Mouse (Mus musculus) liver, postnatal 0 days (tissue): ENCODE measurements around the gene Dcaf10. TPM values are rescaled to one million over a fixed set of nuclear protein-coding genes. Genes with fewer than 3 reads are reported as not detected.
A peak's percentile ranks its signal among the peaks of the same experiment; 100 is the strongest.

Source experiments
- ATAC-seq: fragments of 200-750 bp; cut with Nextera tagmentation; 2 replicates; pipeline ENCODE4 v1.8.0; 2017; ENCODE audit warnings: mild to moderate bottlenecking, moderate library complexity
- DNase-seq: peaks from one replicate; pipeline ENCODE4 v3.0.0-alpha.2; 2016
- H3K27ac ChIP-seq: fragments of 300-500 bp; sonication (generic); 2 replicates; pipeline ENCODE4 v1.5.1; 2014; ENCODE audit warnings: antibody characterized with exemption, moderate library complexity, mild to moderate bottlenecking, low read depth
- H3K27me3 ChIP-seq: fragments of 300-500 bp; sonication (generic); 2 replicates; pipeline ENCODE4 v1.6.1; 2014; ENCODE audit warnings: low read length, control low read depth, mixed read lengths; ENCODE audit not compliant: insufficient read depth
- H3K36me3 ChIP-seq: fragments of 300-500 bp; sonication (generic); replicated peaks from 2 replicates; pipeline ENCODE4 v1.6.1; 2014; ENCODE audit warnings: mild to moderate bottlenecking, control low read depth, low read length, moderate library complexity, mixed read lengths; ENCODE audit not compliant: insufficient read depth
- H3K4me1 ChIP-seq: fragments of 300-500 bp; sonication (generic); 2 replicates; pipeline ENCODE4 v1.6.1; 2014; ENCODE audit warnings: antibody characterized with exemption, mild to moderate bottlenecking, control low read depth; ENCODE audit not compliant: insufficient read depth
- H3K4me2 ChIP-seq: fragments of 300-500 bp; sonication (generic); 2 replicates; pipeline ENCODE4 v1.6.1; 2014; ENCODE audit warnings: low read depth, mild to moderate bottlenecking, low read length, moderate library complexity, mixed read lengths
- H3K4me3 ChIP-seq: fragments of 300-500 bp; sonication (generic); 2 replicates; pipeline ENCODE4 v1.5.1; 2014; ENCODE audit warnings: low read depth, low read length
- H3K9ac ChIP-seq: fragments of 300-500 bp; sonication (generic); replicated peaks from 2 replicates; pipeline ENCODE4 v1.6.1; 2014; ENCODE audit warnings: mild to moderate bottlenecking, moderate library complexity
- H3K9me3 ChIP-seq: fragments of 300-500 bp; sonication (generic); 2 replicates; pipeline ENCODE4 v1.6.1; 2016; ENCODE audit warnings: mild to moderate bottlenecking, control low read depth, low read length, mixed read lengths
- CTCF ChIP-seq: sonication (generic); IDR thresholded peaks from 2 replicates; pipeline ENCODE4 v1.5.1; 2016; ENCODE audit warnings: antibody characterized with exemption, low read depth
- EP300 ChIP-seq: IDR thresholded peaks from 2 replicates; pipeline ENCODE4 v1.6.1; 2016; ENCODE audit warnings: antibody characterized with exemption, low read depth, mild to moderate bottlenecking
- WGBS: fragments of 180-500 bp; shearing (Covaris S2); extraction: QIAGEN DNeasy Blood & Tissue Kit; methylation state at CpG from one replicate; pipeline ENCODE4 v1.1.7; 2014; ENCODE audit not compliant: insufficient replicate concordance; 5-methylcytosine and 5-hydroxymethylcytosine counted together
- polyA plus RNA-seq: library from polyadenylated mRNA; unstranded; fragments of >200 nt; fragmentation: Nextera tagmentation; extraction: Ambion mirVana; gene quantifications from 2 replicates; pipeline ENCODE4 v1.2.1, GENCODE M21; 2015

The Dcaf10 gene
- 4.9 and 5.4 TPM in 2 replicates for polyA plus RNA-seq

GRCm38 (mm10) chr4:45341669-45342249 lies at the start of gene Dcaf10:
TSS of gene Dcaf10 (plus strand) at chr4:45342101.
- ATAC-seq: peak; percentile 90
- peak within 1 kb of the TSS; percentile 99 for H3K27ac ChIP-seq
- WGBS: 1% methylated on average over 30 of the region's 42 CpGs

GRCm38 (mm10) chr4:45296662-45297564 lies 45.0 kb upstream of the Dcaf10 start, which contains the start of gene Trmt10b:
TSS of gene Trmt10b (plus strand) at chr4:45297127.
- no peak within 1 kb of the TSS for H3K27ac ChIP-seq
- H3K9ac ChIP-seq: peak within 1 kb of the TSS; percentile 69
- peaks cover 9% of the 10 kb centered on the region for H3K4me1 ChIP-seq
- peak within 1 kb of the TSS; percentile 69 for H3K4me3 ChIP-seq
- peaks cover 7% of the 10 kb centered on the region for H3K36me3 ChIP-seq
- H3K27me3 ChIP-seq: no peaks in the 10 kb centered on the region
- peak; percentile 84 for DNase-seq
- H3K9me3 ChIP-seq: no peaks in the 10 kb centered on the region
- H3K4me2 ChIP-seq: peak within 1 kb of the TSS; percentile 84
- no peak for TF ChIP-seq EP300
- TF ChIP-seq CTCF: no peak
- peak; percentile 87 for ATAC-seq
- 15% methylated on average over 27 of the region's 27 CpGs for WGBS

More at GRCm38 (mm10) chr4:45341669-45342249, at the start of gene Dcaf10:
- Histone ChIP-seq H3K4me2 (peak within 1 kb of the TSS; percentile 90), H3K27me3 (no peaks in the 10 kb centered on the region), H3K4me1 (peaks cover 15% of the 10 kb centered on the region), H3K9me3 (no peaks in the 10 kb centered on the region), H3K4me3 (peak within 1 kb of the TSS; percentile 98), H3K9ac (peak within 1 kb of the TSS; percentile 98), H3K36me3 (0 out of 2 replicates have a peak, but pooled peaks cover 3% of the 10 kb centered on the region)
- TF ChIP-seq CTCF (peak; percentile 82), EP300 (no peak)
- DNase-seq: peak; percentile 96

GRCm38 (mm10) chr4:45305536-45305935 lies 36.4 kb upstream of the Dcaf10 start:
- TF ChIP-seq CTCF: no peak
- TF ChIP-seq EP300: no peak
- 0 out of 2 replicates have a peak, but pooled peaks cover 2% of the 10 kb centered on the region for H3K9me3 ChIP-seq
- H3K27me3 ChIP-seq: no peaks in the 10 kb centered on the region
- H3K27ac ChIP-seq: no peak overlapping the region
- no peak for ATAC-seq
- 90% methylated on average over 14 of the region's 14 CpGs for WGBS
- peaks cover 24% of the 10 kb centered on the region for H3K36me3 ChIP-seq
- H3K4me2 ChIP-seq: no peak overlapping the region
- H3K4me1 ChIP-seq: no peaks in the 10 kb centered on the region
- H3K4me3 ChIP-seq: no peak overlapping the region
- H3K9ac ChIP-seq: no peak overlapping the region
- DNase-seq: no peak

GRCm38 (mm10) chr4:45308046-45308445 lies 33.9 kb upstream of the Dcaf10 start:
- Histone ChIP-seq H3K9ac (no peak overlapping the region), H3K27me3 (no peaks in the 10 kb centered on the region), H3K4me2 (no peak overlapping the region), H3K27ac (no peak overlapping the region), H3K36me3 (peaks cover 19% of the 10 kb centered on the region), H3K9me3 (0 out of 2 replicates have a peak, but pooled peaks cover 2% of the 10 kb centered on the region), H3K4me3 (no peak overlapping the region), H3K4me1 (no peaks in the 10 kb centered on the region)
- 44% methylated on average over 11 of the region's 11 CpGs for WGBS
- TF ChIP-seq CTCF: peak; percentile 69
- no peak for TF ChIP-seq EP300
- ATAC-seq: no peak
- peak; percentile 39 for DNase-seq

GRCm38 (mm10) chr4:45308606-45309005 lies 33.3 kb upstream of the Dcaf10 start:
- no peak overlapping the region for H3K27ac ChIP-seq
- H3K36me3 ChIP-seq: peaks cover 18% of the 10 kb centered on the region
- ATAC-seq (no peak), DNase-seq (no peak)
- no peak for TF ChIP-seq EP300
- no peak for TF ChIP-seq CTCF
- H3K4me1 ChIP-seq: no peaks in the 10 kb centered on the region
- H3K9me3 ChIP-seq: 0 out of 2 replicates have a peak, but pooled peaks cover 2% of the 10 kb centered on the region
- no peak overlapping the region for H3K4me2 ChIP-seq
- no peak overlapping the region for H3K9ac ChIP-seq
- H3K4me3 ChIP-seq: no peak overlapping the region
- H3K27me3 ChIP-seq: no peaks in the 10 kb centered on the region
- WGBS: 76% methylated on average over 6 of the region's 6 CpGs

GRCm38 (mm10) chr4:45311056-45311455 lies 30.8 kb upstream of the Dcaf10 start:
- no peaks in the 10 kb centered on the region for H3K9me3 ChIP-seq
- ATAC-seq: no peak
- no peak overlapping the region for H3K27ac ChIP-seq
- no peak overlapping the region for H3K9ac ChIP-seq
- DNase-seq: no peak
- no peaks in the 10 kb centered on the region for H3K4me1 ChIP-seq
- no peak for TF ChIP-seq EP300
- TF ChIP-seq CTCF: no peak
- H3K4me2 ChIP-seq: no peak overlapping the region
- H3K27me3 ChIP-seq: no peaks in the 10 kb centered on the region
- H3K4me3 ChIP-seq: no peak overlapping the region
- WGBS: 88% methylated on average over 2 of the region's 2 CpGs
- H3K36me3 ChIP-seq: peaks cover 22% of the 10 kb centered on the region
